Mouse (Mus musculus): Measurements from ENCODE around the gene Vcp. TPM values are rescaled to one million over a fixed set of nuclear protein-coding genes. Genes with fewer than 3 reads are reported as not detected.

Gene Vcp
- polyA plus RNA-seq, 1 experiment = 130 TPM

DNA sequence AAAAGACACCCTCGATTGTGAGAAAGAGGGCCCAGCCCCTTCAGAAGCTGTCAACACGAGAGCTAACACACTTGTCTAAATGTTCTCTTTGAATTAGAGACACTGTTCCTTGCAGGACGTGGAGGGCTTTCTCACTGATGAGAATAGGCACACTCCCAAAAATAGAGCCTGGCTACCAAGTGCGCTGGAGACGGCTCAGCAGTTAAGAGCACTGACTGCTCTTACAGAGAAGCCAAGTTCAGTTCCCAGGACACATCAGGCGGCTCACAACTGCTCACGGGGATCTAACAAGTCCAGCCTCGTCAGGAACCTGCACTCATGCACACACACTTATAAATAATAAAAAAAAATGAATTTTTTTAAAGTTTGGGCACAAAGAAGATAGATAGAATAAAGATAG, 41.4 kb downstream of the Vcp start:
- WGBS = 76% methylated on average over 8 of the region's 8 CpGs
- H3K4me3 ChIP-seq (ENCODE audit: insufficient read depth, low read depth, low read length) = no peak overlapping the region
- H3K4me1 ChIP-seq (ENCODE audit: control insufficient read depth, insufficient read depth, low read length) = no peaks in the 10 kb centered on the region
- H3K27me3 ChIP-seq (replicated peaks; ENCODE audit: control insufficient read depth, insufficient read depth, low read length) = no peaks in the 10 kb centered on the region
- H3K27ac ChIP-seq (ENCODE audit: insufficient read depth, low read depth, low read length) = no peak overlapping the region
- TF ChIP-seq POLR2A (IDR thresholded peaks at IDR 0.05; ENCODE audit: low read depth, low read length) = no peak
- no peak for TF ChIP-seq CTCF (conservative IDR thresholded peaks at IDR 0.05; ENCODE audit: insufficient read depth, insufficient read length, low read depth, low read length)
- no peaks in the 10 kb centered on the region for H3K36me3 ChIP-seq (ENCODE audit: control insufficient read depth, insufficient read depth, low read length)
- DNase-seq = no peak

DNA sequence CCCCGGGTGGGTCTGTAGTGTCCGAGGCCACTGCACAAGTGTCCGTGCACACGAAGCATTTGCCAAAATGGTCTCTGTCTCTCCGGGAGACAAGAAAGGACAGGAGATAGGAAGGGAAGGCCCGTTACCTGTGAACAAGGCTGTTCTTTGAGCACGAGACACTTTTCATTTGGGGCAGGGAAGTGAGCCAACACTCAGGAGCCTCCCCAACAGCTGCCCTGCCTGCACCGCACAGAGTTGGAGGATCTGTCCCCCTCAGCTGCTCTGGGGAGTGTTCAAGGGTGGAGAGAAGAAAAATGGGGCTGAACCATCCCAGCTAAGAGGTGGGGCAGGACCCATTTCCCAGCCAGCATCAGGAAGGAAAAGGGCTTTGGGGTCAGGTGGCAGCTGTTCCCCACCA, 42.3 kb downstream of the Vcp start:
- H3K36me3 ChIP-seq (ENCODE audit: control insufficient read depth, insufficient read depth, low read length) = no peaks in the 10 kb centered on the region
- H3K27me3 ChIP-seq (replicated peaks; ENCODE audit: control insufficient read depth, insufficient read depth, low read length) = no peaks in the 10 kb centered on the region
- WGBS = 79% methylated on average over 8 of the region's 8 CpGs
- no peak for DNase-seq
- no peaks in the 10 kb centered on the region for H3K4me1 ChIP-seq (ENCODE audit: control insufficient read depth, insufficient read depth, low read length)
- H3K4me3 ChIP-seq (ENCODE audit: insufficient read depth, low read depth, low read length) = no peak overlapping the region
- TF ChIP-seq POLR2A (IDR thresholded peaks at IDR 0.05; ENCODE audit: low read depth, low read length) (no peak), CTCF (conservative IDR thresholded peaks at IDR 0.05; ENCODE audit: insufficient read depth, insufficient read length, low read depth, low read length) (no peak)
- no peak overlapping the region for H3K27ac ChIP-seq (ENCODE audit: insufficient read depth, low read depth, low read length)

DNA sequence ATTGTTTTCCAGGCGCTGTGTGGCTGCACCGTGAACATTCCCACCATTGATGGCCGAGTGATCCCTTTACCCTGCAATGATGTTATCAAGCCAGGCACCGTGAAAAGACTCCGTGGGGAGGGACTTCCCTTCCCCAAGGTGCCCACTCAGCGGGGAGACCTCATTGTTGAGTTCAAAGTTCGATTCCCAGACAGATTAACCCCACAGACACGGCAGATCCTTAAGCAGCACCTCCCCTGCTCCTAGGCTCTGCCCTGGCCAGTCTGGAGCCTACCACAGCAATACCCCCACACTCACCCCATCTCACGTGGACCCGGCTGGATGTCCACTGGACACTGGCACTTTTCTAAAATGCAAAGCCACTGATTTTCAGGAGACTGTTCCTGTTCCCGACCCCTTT, 43.0 kb downstream of the Vcp start:
- TF ChIP-seq POLR2A (IDR thresholded peaks at IDR 0.05; ENCODE audit: low read depth, low read length) = no peak
- TF ChIP-seq CTCF (conservative IDR thresholded peaks at IDR 0.05; ENCODE audit: insufficient read depth, insufficient read length, low read depth, low read length) = no peak
- H3K36me3 ChIP-seq (ENCODE audit: control insufficient read depth, insufficient read depth, low read length) = no peaks in the 10 kb centered on the region
- WGBS = 64% methylated on average over 11 of the region's 11 CpGs
- no peaks in the 10 kb centered on the region for H3K4me1 ChIP-seq (ENCODE audit: control insufficient read depth, insufficient read depth, low read length)
- no peak overlapping the region for H3K27ac ChIP-seq (ENCODE audit: insufficient read depth, low read depth, low read length)
- H3K4me3 ChIP-seq (ENCODE audit: insufficient read depth, low read depth, low read length) = no peak overlapping the region
- no peaks in the 10 kb centered on the region for H3K27me3 ChIP-seq (replicated peaks; ENCODE audit: control insufficient read depth, insufficient read depth, low read length)
- DNase-seq = peak; percentile 67

DNA sequence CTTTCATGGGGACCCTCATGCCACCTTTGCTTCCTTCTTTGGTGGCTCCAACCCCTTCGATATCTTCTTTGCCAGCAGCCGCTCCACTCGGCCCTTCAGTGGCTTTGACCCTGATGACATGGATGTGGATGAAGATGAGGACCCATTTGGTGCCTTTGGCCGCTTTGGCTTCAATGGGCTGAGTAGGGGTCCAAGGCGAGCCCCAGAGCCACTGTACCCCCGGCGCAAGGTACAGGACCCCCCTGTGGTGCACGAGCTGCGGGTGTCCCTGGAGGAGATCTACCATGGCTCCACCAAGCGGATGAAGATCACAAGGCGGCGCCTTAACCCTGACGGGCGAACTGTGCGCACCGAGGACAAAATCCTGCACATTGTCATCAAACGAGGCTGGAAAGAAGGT, 43.7 kb downstream of the Vcp start:
- Histone ChIP-seq H3K27ac (ENCODE audit: insufficient read depth, low read depth, low read length) (no peak overlapping the region), H3K4me1 (ENCODE audit: control insufficient read depth, insufficient read depth, low read length) (no peaks in the 10 kb centered on the region), H3K36me3 (ENCODE audit: control insufficient read depth, insufficient read depth, low read length) (no peaks in the 10 kb centered on the region), H3K4me3 (ENCODE audit: insufficient read depth, low read depth, low read length) (no peak overlapping the region), H3K27me3 (replicated peaks; ENCODE audit: control insufficient read depth, insufficient read depth, low read length) (no peaks in the 10 kb centered on the region)
- no peak for DNase-seq
- WGBS = 95% methylated on average over 17 of the region's 17 CpGs
- TF ChIP-seq CTCF (conservative IDR thresholded peaks at IDR 0.05; ENCODE audit: insufficient read depth, insufficient read length, low read depth, low read length) (no peak), POLR2A (IDR thresholded peaks at IDR 0.05; ENCODE audit: low read depth, low read length) (no peak)

DNA sequence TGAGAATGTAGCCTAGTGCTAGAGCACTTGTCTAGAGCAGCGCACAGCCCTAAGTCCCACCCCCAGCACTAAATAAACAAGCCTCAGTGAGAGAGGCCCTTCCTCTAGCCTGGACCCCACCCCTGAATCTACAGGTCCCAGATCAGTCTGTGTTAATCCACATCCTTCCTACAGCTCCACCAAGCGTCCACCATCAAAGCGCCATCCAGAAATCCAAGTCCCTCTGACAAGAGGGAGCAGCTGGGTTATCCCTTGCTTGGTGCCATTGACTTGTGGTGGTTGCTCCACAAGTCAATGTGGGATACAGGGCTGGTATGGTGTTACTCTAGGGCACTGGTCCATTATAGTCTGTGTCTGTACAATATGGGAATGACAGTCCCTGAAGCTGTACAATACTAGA, 45.1 kb downstream of the Vcp start:
- Histone ChIP-seq H3K36me3 (ENCODE audit: control insufficient read depth, insufficient read depth, low read length) (no peaks in the 10 kb centered on the region), H3K27ac (ENCODE audit: insufficient read depth, low read depth, low read length) (no peak overlapping the region), H3K27me3 (replicated peaks; ENCODE audit: control insufficient read depth, insufficient read depth, low read length) (no peaks in the 10 kb centered on the region), H3K4me3 (ENCODE audit: insufficient read depth, low read depth, low read length) (no peak overlapping the region), H3K4me1 (ENCODE audit: control insufficient read depth, insufficient read depth, low read length) (0 out of 2 replicates have a peak, but pooled peaks cover 3% of the 10 kb centered on the region)
- DNase-seq = no peak
- WGBS = 100% methylated on average over 3 of the region's 3 CpGs
- TF ChIP-seq CTCF (conservative IDR thresholded peaks at IDR 0.05; ENCODE audit: insufficient read depth, insufficient read length, low read depth, low read length) (no peak), POLR2A (IDR thresholded peaks at IDR 0.05; ENCODE audit: low read depth, low read length) (no peak)

DNA sequence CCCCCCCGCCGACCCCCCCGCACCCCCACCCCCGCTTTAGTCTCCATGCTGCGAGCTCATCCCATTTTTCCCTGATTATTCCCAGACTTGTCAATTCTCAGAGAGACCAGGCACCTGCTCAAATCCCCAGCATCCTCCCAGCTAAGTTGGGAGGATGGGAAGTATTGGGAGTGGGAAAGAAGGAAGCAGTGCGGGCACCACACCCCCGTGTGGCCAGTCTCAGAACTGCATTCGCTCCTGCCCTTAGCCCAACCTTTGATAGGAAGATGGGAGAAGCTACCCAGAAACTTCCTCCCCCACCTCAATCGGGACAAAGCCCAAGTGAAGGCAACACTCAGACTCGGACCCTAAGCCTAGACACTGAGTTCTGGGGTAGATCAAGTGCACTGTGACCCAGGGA, 46.0 kb downstream of the Vcp start:
- H3K4me3 ChIP-seq (ENCODE audit: insufficient read depth, low read depth, low read length) = no peak overlapping the region
- H3K36me3 ChIP-seq (ENCODE audit: control insufficient read depth, insufficient read depth, low read length) = no peaks in the 10 kb centered on the region
- TF ChIP-seq CTCF (conservative IDR thresholded peaks at IDR 0.05; ENCODE audit: insufficient read depth, insufficient read length, low read depth, low read length) = peak; percentile 86
- no peak for TF ChIP-seq POLR2A (IDR thresholded peaks at IDR 0.05; ENCODE audit: low read depth, low read length)
- no peaks in the 10 kb centered on the region for H3K27me3 ChIP-seq (replicated peaks; ENCODE audit: control insufficient read depth, insufficient read depth, low read length)
- H3K27ac ChIP-seq (ENCODE audit: insufficient read depth, low read depth, low read length) = no peak overlapping the region
- peak; percentile 71 for DNase-seq
- 14% methylated on average over 10 of the region's 10 CpGs for WGBS
- H3K4me1 ChIP-seq (ENCODE audit: control insufficient read depth, insufficient read depth, low read length) = peaks cover 4% of the 10 kb centered on the region; the same call in 1 of the 2 replicates

DNA sequence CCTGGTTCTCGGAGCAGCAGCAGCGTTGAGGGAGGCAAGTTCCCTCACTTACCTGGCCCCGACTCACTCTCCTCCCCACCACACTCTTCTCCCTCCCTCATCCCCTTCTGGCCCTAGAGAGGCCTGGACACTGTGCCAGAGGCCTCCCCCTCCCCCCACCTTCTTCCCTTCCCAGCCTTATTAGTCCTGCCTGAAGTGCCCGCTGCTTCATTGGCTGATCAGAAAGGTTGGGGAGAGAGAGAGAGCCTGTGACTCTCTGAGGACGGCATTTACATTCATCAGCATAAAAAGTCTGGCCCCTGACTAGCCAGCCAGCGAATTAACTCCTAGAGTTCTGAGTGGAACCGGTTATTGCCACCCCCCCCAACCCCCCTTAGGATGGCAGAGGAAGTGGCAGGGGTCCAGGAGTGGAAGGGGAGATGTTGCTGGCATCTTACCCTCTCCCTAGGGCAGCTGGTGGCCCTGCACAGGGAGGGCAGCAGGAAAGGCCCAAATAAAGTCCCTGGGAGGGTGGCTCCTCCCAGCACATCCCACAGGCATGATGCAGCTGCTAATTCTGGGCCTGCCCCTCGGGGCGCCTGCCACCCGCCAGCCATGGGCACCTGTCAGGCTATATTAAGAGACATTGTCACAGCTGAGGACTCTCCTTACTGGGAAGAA, 46.7 kb downstream of the Vcp start:
- TF ChIP-seq CTCF (conservative IDR thresholded peaks at IDR 0.05; ENCODE audit: insufficient read depth, insufficient read length, low read depth, low read length) (no peak), POLR2A (IDR thresholded peaks at IDR 0.05; ENCODE audit: low read depth, low read length) (no peak)
- peak; percentile 32 for DNase-seq
- Histone ChIP-seq H3K36me3 (ENCODE audit: control insufficient read depth, insufficient read depth, low read length) (no peaks in the 10 kb centered on the region), H3K4me1 (ENCODE audit: control insufficient read depth, insufficient read depth, low read length) (peaks cover 8% of the 10 kb centered on the region; the same call in 1 of the 2 replicates), H3K4me3 (ENCODE audit: insufficient read depth, low read depth, low read length) (no peak overlapping the region), H3K27me3 (replicated peaks; ENCODE audit: control insufficient read depth, insufficient read depth, low read length) (no peaks in the 10 kb centered on the region), H3K27ac (ENCODE audit: insufficient read depth, low read depth, low read length) (no peak overlapping the region)
- WGBS = 50% methylated on average over 10 of the region's 10 CpGs
